Mouse (Mus musculus): Measurements from ENCODE around the gene 2200002D01Rik. TPM values are rescaled to one million over a fixed set of nuclear protein-coding genes. Genes with fewer than 3 reads are reported as not detected.

2200002D01Rik gene
- total and polyA plus RNA-seq, 2 experiments from 2014 or later, result 0.42 to 14.0 TPM

GRCm38 (mm10) chr7:29236593-29236992, 11.7 kb downstream of the 2200002D01Rik start:
- 0 out of 2 replicates have a peak, but pooled peaks cover 9% of the 10 kb centered on the region for H3K27me3 ChIP-seq (ENCODE audit: control insufficient read depth, insufficient read depth, low read length)
- no peak for ATAC-seq (ENCODE audit: insufficient read depth, low read depth)
- H3K27ac ChIP-seq (ENCODE audit: low read depth), result no peak overlapping the region

GRCm38 (mm10) chr7:29234661-29235060, 13.6 kb downstream of the 2200002D01Rik start:
- Histone ChIP-seq H3K27ac (ENCODE audit: low read depth) (peak overlapping the region; percentile 87), H3K4me2 (ENCODE audit: low read depth, low read length) (no peak overlapping the region), H3K9ac (replicated peaks; ENCODE audit: low read depth, low read length) (no peak overlapping the region), H3K4me3 (ENCODE audit: low read depth, low read length) (no peak overlapping the region), H3K4me1 (ENCODE audit: control insufficient read depth, insufficient read depth) (peaks cover 17% of the 10 kb centered on the region), H3K9me3 (replicated peaks; ENCODE audit: control insufficient read depth, low read length) (no peaks in the 10 kb centered on the region), H3K27me3 (ENCODE audit: control insufficient read depth, insufficient read depth, low read length) (0 out of 2 replicates have a peak, but pooled peaks cover 11% of the 10 kb centered on the region), H3K36me3 (replicated peaks; ENCODE audit: control insufficient read depth, insufficient read depth, low read length) (no peaks in the 10 kb centered on the region)
- ATAC-seq (ENCODE audit: insufficient read depth, low read depth) (no peak), DNase-seq (ENCODE audit: low spot score) (no peak)
- 86% methylated on average over 5 of the region's 5 CpGs for WGBS
- TF ChIP-seq EP300 (IDR thresholded peaks at IDR 0.05; ENCODE audit: low read depth) (no peak), CTCF (IDR thresholded peaks at IDR 0.05; ENCODE audit: low read depth) (peak; percentile 26; the same call in 1 of the 2 replicates)

More at GRCm38 (mm10) chr7:29236593-29236992, 11.7 kb downstream of the 2200002D01Rik start:
- TF ChIP-seq EP300 (IDR thresholded peaks at IDR 0.05; ENCODE audit: low read depth) (no peak), CTCF (IDR thresholded peaks at IDR 0.05; ENCODE audit: low read depth) (no peak)
- H3K4me3 ChIP-seq (ENCODE audit: low read depth, low read length), result no peak overlapping the region
- H3K36me3 ChIP-seq (replicated peaks; ENCODE audit: control insufficient read depth, insufficient read depth, low read length), result no peaks in the 10 kb centered on the region
- no peak overlapping the region for H3K4me2 ChIP-seq (ENCODE audit: low read depth, low read length)
- H3K9me3 ChIP-seq (replicated peaks; ENCODE audit: control insufficient read depth, low read length), result no peaks in the 10 kb centered on the region
- H3K9ac ChIP-seq (replicated peaks; ENCODE audit: low read depth, low read length), result no peak overlapping the region
- 69% methylated on average over 4 of the region's 4 CpGs for WGBS
- peaks cover 17% of the 10 kb centered on the region for H3K4me1 ChIP-seq (ENCODE audit: control insufficient read depth, insufficient read depth)
- no peak for DNase-seq (ENCODE audit: low spot score)

- H3K4me2 ChIP-seq (ENCODE audit: low read depth, low read length), result no peak overlapping the region
Measured at GRCm38 (mm10) chr7:29233745-29234144, 14.5 kb downstream of the 2200002D01Rik start.

GRCm38 (mm10) chr7:29232247-29233013, 15.8 kb downstream of the 2200002D01Rik start, which contains the start of gene Kcnk6:
Gene Kcnk6 (minus strand): TSS chr7:29232515.
- 0 out of 2 replicates have a peak, but pooled peaks cover 11% of the 10 kb centered on the region for H3K27me3 ChIP-seq (ENCODE audit: control insufficient read depth, insufficient read depth, low read length)
- ATAC-seq (ENCODE audit: insufficient read depth, low read depth) (0 out of 2 replicates have a peak, but pooled peaks have one; percentile 3), DNase-seq (ENCODE audit: low spot score) (no peak)
- WGBS, result 2% methylated on average over 55 of the region's 62 CpGs
- TF ChIP-seq CTCF (IDR thresholded peaks at IDR 0.05; ENCODE audit: low read depth) (no peak), EP300 (IDR thresholded peaks at IDR 0.05; ENCODE audit: low read depth) (no peak)
- peak within 1 kb of the TSS; percentile 75 for H3K4me3 ChIP-seq (ENCODE audit: low read depth, low read length)
- no peaks in the 10 kb centered on the region for H3K36me3 ChIP-seq (replicated peaks; ENCODE audit: control insufficient read depth, insufficient read depth, low read length)
- peak within 1 kb of the TSS; percentile 91 for H3K4me2 ChIP-seq (ENCODE audit: low read depth, low read length)
- peaks cover 9% of the 10 kb centered on the region for H3K4me1 ChIP-seq (ENCODE audit: control insufficient read depth, insufficient read depth)
- H3K9me3 ChIP-seq (replicated peaks; ENCODE audit: control insufficient read depth, low read length), result no peaks in the 10 kb centered on the region
- peak within 1 kb of the TSS; percentile 83 for H3K9ac ChIP-seq (replicated peaks; ENCODE audit: low read depth, low read length)
- H3K27ac ChIP-seq (ENCODE audit: low read depth), result peak within 1 kb of the TSS; percentile 87

More at GRCm38 (mm10) chr7:29233745-29234144, 14.5 kb downstream of the 2200002D01Rik start:
- H3K4me3 ChIP-seq (ENCODE audit: low read depth, low read length), result no peak overlapping the region
- H3K27me3 ChIP-seq (ENCODE audit: control insufficient read depth, insufficient read depth, low read length), result 0 out of 2 replicates have a peak, but pooled peaks cover 11% of the 10 kb centered on the region
- peak; percentile 89 for DNase-seq (ENCODE audit: low spot score)
- peak overlapping the region; percentile 87 for H3K27ac ChIP-seq (ENCODE audit: low read depth)
- ATAC-seq (ENCODE audit: insufficient read depth, low read depth), result peak; percentile 49
- H3K4me1 ChIP-seq (ENCODE audit: control insufficient read depth, insufficient read depth), result peaks cover 9% of the 10 kb centered on the region
- no peaks in the 10 kb centered on the region for H3K36me3 ChIP-seq (replicated peaks; ENCODE audit: control insufficient read depth, insufficient read depth, low read length)
- no peaks in the 10 kb centered on the region for H3K9me3 ChIP-seq (replicated peaks; ENCODE audit: control insufficient read depth, low read length)
- no peak for TF ChIP-seq CTCF (IDR thresholded peaks at IDR 0.05; ENCODE audit: low read depth)
- peak; percentile 36; the same call in 1 of the 2 replicates for TF ChIP-seq EP300 (IDR thresholded peaks at IDR 0.05; ENCODE audit: low read depth)
- 6% methylated on average over 6 of the region's 6 CpGs for WGBS
- H3K9ac ChIP-seq (replicated peaks; ENCODE audit: low read depth, low read length), result no peak overlapping the region; the same call in 1 of the 2 replicates

GRCm38 (mm10) chr7:29231517-29231916, 16.7 kb downstream of the 2200002D01Rik start:
- peak overlapping the region; percentile 85 for H3K27ac ChIP-seq (ENCODE audit: low read depth)

More at GRCm38 (mm10) chr7:29231517-29231916, 16.7 kb downstream of the 2200002D01Rik start:
- H3K27me3 ChIP-seq (ENCODE audit: control insufficient read depth, insufficient read depth, low read length), result 0 out of 2 replicates have a peak, but pooled peaks cover 11% of the 10 kb centered on the region
- peaks cover 9% of the 10 kb centered on the region for H3K4me1 ChIP-seq (ENCODE audit: control insufficient read depth, insufficient read depth)
- no peaks in the 10 kb centered on the region for H3K36me3 ChIP-seq (replicated peaks; ENCODE audit: control insufficient read depth, insufficient read depth, low read length)
- WGBS, result 54% methylated on average over 3 of the region's 3 CpGs
- ATAC-seq (ENCODE audit: insufficient read depth, low read depth) (no peak), DNase-seq (ENCODE audit: low spot score) (no peak)
- no peaks in the 10 kb centered on the region for H3K9me3 ChIP-seq (replicated peaks; ENCODE audit: control insufficient read depth, low read length)
- H3K4me3 ChIP-seq (ENCODE audit: low read depth, low read length), result peak overlapping the region; percentile 75
- TF ChIP-seq CTCF (IDR thresholded peaks at IDR 0.05; ENCODE audit: low read depth), result no peak
- no peak for TF ChIP-seq EP300 (IDR thresholded peaks at IDR 0.05; ENCODE audit: low read depth)
- H3K9ac ChIP-seq (replicated peaks; ENCODE audit: low read depth, low read length), result peak overlapping the region; percentile 83; the same call in 1 of the 2 replicates
- peak overlapping the region; percentile 91 for H3K4me2 ChIP-seq (ENCODE audit: low read depth, low read length)
